Mouse (Mus musculus): ENCODE data around the gene Eloa.

Gene Eloa

GRCm38 (mm10) chr4:135954241-135954640 lies 67.3 kb downstream of the Eloa start:
- peak; percentile 84 for DNase-seq (ENCODE audit: low spot score)

All from embryo, embryonic 10 days (tissue).